Mouse (Mus musculus): ENCODE data around the gene Sec14l2.

Gene Sec14l2

DNA sequence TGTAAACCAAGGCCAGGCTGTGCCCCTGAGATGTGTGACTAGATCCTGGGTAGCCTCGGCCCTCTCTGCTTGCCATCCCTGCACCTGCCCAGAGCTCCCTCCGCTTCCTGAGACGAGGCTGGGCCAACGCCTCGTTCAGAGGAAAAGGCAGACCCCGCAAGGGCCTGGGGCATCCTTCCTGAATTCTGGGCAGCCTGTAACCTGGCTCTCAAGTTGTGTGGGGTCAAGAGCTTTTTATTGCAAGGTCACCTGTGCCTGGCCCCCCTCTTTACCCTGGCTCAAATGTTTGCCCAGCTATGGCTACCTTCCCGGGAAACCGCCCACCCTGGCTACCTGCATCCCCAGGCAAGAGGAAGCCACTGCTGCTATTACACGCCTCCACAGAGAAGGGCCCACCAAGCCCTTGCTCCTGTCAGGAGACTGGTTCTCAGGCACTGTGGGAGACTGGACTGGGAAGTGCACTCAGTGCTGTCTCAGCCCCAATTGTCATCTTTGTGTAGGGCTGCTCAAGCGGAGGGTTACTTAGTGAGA lies 26.1 kb downstream of the Sec14l2 start:
- peak in 1 of 2 experiments; percentile 23 for DNase-seq

GRCm38 (mm10) chr11:4096054-4096984 lies 26.9 kb downstream of the Sec14l2 start:
- peak; percentile 99 for DNase-seq

DNA sequence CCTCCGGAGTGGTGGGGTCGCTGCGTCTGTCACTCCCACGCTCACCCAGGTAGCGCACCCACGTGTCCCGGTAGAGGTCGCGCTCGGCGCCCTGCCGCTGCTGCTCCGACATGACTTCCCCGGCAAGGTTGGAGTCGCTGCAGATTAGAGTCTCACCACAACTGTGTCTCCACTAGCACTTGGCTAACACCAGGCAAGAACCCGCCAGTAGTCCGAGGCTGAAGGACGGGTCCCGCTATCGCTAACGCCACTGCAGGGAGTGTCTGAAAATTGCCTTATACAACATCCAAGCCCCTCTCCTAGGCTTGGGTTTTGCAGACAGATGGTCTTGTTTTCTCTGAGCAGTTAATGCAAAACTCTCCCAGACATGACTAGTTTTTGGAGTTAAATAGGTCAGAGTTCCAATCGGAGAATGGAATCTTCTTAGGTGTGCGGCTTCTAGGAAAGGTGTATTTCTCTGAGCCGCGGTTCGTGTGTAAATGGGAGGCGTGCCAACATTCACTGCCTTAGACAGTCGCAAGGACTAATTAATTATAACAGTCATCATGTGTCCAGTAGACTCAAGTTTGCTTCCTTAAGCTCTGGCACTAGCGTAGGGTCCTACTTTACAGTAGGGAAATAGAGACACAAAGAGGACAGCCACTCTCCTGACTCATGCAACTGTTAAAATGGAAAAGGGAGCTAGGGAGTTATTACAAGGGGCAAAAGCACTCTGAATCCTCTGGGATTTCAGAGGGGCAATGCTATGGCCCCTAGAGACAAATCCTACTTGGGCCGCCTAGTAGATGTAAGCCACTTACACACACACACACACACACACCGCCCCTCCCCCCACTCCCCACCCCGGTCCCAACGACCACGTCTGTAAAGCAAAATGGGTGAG lies 27.8 kb downstream of the Sec14l2 start, which contains the start of gene Mtfp1:
Mtfp1 (minus strand) TSS at position 275 of the 883 bp plus-strand sequence.
- DNase-seq = peak; percentile 63 to 74

- DNase-seq = peak; percentile 78 to 89
These were observed 28.6 kb downstream of the Sec14l2 start for GRCm38 (mm10) chr11:4094378-4095170.

DNA sequence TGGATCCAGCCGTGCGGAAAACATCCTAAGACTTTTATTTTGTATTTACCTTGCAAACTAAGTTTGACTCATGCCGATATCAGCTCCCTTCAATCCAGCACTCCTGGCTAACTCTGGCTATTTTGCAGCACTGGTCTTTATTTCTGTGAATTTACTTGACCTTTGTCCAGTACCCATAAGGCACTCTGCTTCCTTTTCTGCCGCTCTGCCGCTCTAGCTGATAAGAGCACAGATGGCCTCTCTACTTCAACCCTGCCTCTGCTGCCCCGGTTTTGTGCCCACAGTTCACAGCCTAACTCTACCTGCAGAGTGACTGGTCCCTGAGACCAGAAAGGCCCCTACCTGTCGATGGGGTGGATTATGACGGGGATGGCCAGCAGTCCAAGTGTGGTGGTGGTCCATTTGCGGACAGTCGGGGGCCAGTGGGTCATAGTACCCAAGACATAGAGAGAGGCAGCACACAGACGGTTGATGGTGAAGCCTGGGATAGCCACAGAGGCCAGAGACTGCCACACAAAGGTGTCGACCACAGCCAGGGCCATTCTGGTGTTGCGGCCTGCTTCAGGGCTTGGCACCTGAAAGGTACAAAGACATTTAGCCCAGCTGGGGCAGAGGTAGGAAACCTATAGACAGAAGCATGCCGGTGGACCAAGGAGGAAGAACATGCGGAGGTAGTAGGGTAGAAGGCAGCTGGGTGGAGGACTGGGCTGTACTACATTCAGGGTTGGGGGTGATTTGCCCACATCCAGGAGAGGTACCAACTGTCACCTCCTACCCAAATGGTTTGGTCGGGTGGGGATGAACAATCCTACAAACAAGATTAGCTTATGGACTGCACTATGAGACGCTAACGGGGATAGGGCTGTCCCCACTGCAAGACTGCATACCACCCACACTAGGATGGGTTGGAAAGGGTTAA lies 29.5 kb downstream of the Sec14l2 start:
- DNase-seq = no peak

DNA sequence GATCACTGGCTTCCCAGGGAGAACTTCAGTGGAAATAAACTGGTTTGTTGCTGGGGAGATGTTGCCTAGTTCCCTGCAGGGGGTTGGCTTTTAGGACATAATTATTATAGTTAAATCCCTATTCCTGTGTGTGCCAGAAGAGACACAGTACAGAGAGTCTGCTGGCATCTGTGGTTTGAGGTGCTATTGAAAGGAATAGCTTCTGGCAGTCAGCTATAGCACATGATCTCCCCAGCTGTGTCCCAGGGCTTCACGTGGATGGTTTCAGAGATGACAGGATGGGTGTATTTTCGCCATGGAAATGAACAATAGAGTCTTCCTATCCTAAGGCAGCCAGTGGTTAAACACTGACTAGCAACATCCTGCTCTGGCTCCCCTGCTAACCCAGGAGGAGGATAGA lies 35.9 kb downstream of the Sec14l2 start:
- DNase-seq = no peak

DNA sequence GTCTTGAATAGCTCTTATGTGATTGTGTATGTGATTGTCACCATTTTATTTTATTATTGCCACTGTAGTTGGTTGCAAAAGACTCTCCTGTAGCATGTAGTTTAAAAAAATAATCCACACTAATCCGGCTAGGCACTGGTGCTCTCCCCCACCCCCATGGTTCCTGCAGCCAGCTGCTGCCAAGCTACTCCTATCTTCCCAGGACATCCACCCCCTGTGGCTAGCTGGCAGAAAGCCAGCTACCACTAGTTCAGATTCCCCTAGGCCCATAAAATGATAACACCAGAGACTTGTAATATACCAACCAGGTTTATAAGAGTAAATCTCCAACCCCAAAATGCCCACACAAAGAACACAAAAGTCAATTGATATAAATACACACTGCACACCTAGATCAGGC lies 37.0 kb downstream of the Sec14l2 start:
- DNase-seq = no peak

DNA sequence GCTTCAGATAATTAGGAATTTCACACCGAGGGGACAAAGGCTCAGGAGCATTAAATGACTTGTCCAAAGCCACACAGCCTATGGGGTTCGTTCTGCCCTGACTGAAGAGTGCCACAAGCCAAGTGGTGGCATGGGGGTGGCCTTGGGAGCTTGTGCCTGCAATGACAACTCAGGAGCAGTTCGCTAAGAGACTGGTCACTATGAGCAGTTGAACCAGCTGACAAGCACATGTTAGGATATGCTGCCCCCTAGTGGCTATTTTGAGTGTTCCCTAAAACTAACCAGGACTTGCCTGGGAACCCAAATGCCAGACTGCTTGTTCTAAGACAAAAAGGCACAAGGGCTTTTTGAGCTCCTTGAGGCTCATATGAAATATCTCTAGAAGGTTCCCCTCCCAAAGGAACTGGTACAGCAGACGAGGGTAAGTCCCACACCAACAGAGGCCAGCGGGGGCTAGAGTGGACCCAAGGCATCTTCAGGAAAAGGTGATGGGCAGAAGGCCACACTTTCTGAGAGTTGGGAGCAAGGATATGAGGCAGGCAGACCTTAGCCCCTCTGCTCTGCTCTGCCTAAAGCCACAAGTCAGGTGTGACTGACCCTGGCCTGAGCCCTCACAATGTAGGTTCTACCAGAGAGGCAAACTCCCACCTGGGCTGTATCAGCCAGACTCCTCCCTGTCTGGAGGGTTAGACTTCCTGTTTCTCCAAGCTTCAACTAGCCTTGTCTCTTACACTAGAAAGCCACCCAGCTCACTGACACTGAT lies 39.7 kb downstream of the Sec14l2 start:
- peak; percentile 72 to 74 for DNase-seq

GRCm38 (mm10) chr11:4080219-4080618 lies 43.0 kb downstream of the Sec14l2 start:
- DNase-seq = peak; percentile 65 to 86

DNA sequence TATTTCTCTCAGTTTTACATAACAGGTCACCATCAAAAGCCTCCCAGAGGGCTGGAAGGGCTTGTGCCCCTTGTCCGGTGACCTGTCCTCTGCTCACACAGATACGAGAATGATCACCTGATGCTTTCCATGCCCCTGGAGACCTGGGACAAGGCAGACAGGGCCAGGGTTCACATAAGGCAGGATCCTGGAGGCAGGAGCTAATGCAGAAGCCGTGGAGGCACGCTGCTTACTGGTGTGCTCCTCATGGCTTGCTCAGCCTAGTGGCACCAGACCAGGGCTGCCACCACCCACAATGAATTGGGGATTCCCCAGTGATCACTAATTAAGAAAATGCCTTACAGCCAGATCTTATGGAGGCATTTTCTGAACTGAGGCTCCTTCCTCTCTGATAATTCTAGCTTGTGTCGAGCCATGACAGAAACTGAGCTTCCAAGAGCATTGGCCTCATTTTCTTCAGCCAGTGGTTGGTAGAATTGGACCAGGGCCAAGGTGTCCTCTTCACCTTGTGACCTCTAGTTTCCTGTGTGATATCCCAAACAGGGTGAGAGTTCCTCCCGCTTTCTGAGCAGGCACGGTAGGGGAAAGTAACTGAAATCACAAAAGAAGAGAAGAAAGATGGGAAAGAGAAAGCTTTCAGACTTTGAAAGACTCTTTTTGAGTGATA lies 44.8 kb downstream of the Sec14l2 start:
- DNase-seq = no peak

GRCm38 (mm10) chr11:4076633-4077032 lies 46.6 kb downstream of the Sec14l2 start:
- peak; percentile 41 to 87 for DNase-seq

- DNase-seq = no peak
These were observed 53.6 kb downstream of the Sec14l2 start for GRCm38 (mm10) chr11:4069664-4070063.

DNA sequence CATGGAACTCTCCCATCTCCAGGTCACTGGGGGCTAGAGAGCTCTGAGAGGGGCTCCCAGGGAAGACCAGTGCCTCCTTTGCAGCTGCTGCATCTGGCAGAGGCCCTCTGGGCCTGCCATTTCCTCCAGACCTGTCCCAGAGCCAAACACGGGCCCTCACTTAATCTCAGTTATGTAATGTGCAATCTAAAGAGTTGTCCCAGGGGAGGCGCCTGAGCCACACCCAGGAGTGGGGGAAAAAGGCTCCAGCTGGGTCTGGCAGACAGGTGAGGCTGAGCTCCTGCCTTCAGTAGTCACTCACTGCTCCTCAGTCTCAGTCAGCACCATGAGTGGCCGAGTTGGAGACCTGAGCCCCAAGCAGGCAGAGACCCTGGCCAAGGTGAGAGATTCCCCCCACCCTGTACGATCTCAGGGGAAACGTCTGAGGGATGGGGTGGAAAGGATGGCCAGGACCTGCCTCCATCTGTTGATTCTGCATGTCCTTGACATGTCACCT lies 58.5 kb downstream of the Sec14l2 start, which contains the start of gene Sec14l3:
Sec14l3 (plus strand) TSS at position 215 of the 496 bp plus-strand sequence.
- no peak for DNase-seq

DNA sequence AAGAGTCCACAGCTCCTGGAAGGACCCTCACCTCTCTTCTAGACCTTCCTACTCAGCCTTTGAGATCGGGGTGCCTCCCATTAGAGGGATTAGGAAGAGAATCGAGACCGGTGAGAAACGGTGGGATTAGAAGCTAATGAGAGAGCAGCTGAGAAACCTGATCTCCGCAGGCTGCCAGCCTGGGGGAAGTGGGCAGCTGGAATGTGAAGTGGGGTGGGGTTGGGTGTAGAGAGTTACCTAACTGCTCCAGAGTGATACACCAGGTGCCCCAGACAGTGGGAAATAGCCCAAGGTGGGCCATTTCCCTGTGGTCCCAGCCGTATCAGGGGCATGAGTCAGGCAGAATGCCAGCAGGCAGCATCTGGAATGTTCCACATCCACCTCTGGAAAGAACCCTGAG lies 60.2 kb downstream of the Sec14l2 start:
- DNase-seq = no peak

DNA sequence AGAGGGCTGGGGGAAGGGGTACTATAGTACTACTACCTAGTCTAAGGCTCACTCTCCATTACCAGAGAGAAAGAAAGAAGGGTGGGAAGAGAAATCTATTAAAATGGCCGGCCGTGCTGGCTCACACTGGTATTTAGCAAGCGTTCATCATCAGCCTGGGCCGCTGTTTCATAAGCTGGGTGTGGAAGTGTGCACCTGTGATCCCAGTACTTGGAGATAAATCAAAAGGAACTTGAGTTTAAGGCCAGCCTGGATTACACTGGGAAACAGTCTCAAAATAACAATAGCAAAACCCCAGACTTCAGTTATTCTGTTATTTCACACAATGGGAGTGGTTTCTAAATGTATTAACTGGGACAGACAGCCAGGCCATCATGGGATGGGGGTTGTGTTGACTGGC lies 60.7 kb downstream of the Sec14l2 start:
- DNase-seq = no peak

DNA sequence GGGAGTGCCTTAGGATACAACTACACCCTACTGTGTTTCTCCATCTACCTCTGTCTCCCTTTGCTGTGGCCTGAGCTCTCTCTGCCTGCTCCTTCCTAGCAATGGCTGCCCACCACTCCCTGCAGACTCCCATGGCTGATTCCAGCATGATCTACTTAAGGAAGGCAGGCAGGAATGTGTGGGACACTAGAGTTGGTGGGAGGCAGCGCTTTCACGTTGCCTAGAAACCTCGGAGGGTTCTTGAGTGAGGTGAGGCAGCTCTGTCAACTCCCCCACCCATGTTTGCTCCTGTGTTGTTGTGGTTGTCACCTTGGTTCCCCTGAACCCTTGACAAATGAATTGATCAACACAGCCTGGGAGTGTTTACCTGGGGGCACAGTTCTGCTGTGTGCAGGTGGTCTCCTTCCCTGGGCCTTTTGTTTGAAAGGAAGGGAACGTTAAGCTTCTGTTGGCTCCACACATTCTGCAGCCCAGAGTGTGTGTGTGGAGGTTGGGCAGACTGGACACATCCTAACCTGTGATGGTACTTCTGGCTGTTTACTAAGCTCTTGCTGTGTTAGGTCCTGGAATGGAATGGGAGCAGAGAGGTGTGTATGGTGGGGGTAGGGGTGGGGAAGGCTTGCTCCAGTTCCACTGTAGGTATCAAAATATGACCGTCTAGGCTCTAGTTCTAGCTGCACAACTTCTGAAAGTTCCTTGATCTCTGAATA lies 62.2 kb downstream of the Sec14l2 start:
- DNase-seq = no peak

DNA sequence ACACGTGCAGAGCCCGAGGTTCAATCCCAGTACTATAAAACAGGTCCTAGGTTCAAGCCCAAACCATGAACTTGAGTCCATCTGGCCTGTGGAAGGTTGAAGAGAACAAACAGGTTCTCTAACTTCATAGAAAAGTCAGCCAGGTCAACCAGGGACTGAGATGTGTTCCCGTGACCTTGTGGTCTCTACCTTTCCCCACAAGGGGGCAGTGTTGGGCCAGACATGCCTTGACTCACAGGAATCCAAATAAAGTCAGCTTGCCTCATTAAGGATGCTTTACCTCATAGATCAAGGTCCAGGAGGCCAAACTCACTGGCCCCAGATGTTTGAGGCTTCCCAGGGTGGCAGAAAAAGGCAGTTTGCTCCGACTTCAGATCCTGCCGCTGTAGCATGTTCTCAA lies 69.6 kb downstream of the Sec14l2 start:
- peak; percentile 79 to 88 for DNase-seq

DNA sequence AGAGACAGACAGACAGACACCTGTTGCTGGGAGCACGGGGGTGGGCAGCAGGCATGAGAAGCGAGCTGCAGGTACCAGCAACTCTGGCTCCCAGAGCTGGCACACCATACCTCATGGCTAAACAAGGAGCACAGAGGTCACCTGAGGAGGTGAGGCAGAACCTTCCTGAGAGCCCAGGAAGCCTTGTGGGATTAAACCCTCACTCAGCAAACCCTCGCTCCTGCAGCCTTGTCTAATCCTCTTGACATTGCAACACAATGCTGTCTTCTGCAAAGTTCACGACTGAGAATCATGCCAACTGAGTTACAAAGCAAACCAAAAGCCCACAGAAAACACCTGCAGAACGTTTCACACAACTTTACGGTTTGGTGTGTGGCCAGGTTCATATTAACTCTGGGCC lies 74.8 kb downstream of the Sec14l2 start:
- DNase-seq = no peak

GRCm38 (mm10) chr11:4047766-4048165 lies 75.4 kb downstream of the Sec14l2 start:
- no peak for DNase-seq

Measured in kidney, postnatal 36 days (tissue).